Mouse (Mus musculus) regulatory T cell (primary cell): ENCODE measurements around the gene Carm1.

Source experiments
- in situ Hi-C: fragments of 300-600 bp; cut with MboI, MseI; formaldehyde crosslinking; loops from one replicate; pipeline ENCODE4 v1.15.1; 2025; ENCODE audit warnings: high pct_unique_total_duplicates

Gene Carm1

DNA sequence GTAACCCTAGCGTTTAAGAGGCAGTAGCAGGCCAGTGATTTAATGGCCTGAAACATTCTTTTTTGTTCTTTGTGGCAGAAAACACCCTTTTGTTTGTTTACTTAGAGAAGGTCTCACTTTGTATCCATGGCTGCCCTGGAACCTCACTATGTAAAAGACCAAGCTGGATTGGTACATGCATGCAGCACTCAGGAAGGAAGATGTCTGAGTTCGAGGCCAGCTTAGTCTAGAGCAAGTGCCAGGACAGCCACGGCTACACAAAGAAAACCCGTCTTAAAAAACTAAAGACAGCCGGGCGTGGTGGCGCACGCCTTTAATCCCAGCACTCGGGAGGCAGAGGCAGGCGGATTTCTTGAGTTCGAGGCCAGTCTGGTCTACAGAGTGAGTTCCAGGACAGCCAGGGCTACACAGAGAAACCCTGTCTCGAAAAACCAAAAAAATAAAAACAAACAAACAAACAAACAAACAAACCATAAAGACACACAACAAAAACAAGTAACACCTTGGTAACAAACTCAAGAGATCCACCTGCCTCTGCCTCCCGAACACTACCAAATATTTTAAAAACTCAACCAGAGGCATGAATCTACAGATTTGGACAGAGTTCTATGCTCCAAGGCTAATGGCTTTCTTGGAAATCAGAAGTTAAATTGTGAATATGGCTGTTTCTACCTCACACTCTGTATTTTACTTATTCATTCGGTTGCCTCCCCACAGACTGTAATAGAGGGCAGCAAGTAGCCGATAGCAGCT lies 68.3 kb downstream of the Carm1 start:
- in situ Hi-C loops = no loop called here

- in situ Hi-C loops = no loop called here
These were observed 69.0 kb downstream of the Carm1 start, which contains the start of gene Smarca4 for GRCm38 (mm10) chr9:21615617-21616231. Smarca4 (plus strand) TSS chr9:21616169.

DNA sequence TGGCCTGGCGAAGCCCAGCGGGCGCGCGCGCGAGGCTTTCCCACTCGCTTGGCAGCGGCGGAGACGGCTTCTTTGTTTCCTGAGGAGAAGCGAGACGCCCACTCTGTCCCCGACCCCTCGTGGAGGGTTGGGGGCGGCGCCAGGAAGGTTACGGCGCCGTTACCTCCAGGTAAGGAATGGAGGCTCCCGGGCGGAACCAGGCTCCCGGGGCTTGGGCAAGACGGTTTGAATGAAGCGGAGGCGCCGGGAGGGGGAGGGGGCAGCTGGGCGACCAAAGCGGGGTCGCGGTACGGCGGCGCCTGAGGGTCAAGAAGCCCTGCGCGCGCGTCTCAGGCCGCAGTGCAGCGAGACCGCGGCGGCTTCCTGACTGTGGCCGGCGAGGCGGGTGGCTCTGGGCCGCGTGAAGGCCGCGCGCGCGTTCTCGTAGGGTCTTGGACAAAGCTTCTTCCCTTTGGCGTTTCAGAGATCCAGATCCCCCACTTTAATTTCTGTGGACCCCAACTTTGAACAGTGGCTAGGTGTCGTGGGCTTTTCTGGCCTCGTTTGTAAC lies 69.6 kb downstream of the Carm1 start:
- in situ Hi-C loops = no loop called here

- in situ Hi-C loops = no loop called here
These were observed 70.4 kb downstream of the Carm1 start for GRCm38 (mm10) chr9:21617066-21617465.

- in situ Hi-C loops = no loop called here
These were observed 73.5 kb downstream of the Carm1 start for GRCm38 (mm10) chr9:21620229-21620628.

GRCm38 (mm10) chr9:21622676-21623075 lies 76.0 kb downstream of the Carm1 start:
- in situ Hi-C loops = no loop called here

- in situ Hi-C loops = no loop called here
These were observed 78.9 kb downstream of the Carm1 start for GRCm38 (mm10) chr9:21625342-21626339.

- in situ Hi-C loops = no loop called here
These were observed 79.9 kb downstream of the Carm1 start for GRCm38 (mm10) chr9:21626571-21626970.

DNA sequence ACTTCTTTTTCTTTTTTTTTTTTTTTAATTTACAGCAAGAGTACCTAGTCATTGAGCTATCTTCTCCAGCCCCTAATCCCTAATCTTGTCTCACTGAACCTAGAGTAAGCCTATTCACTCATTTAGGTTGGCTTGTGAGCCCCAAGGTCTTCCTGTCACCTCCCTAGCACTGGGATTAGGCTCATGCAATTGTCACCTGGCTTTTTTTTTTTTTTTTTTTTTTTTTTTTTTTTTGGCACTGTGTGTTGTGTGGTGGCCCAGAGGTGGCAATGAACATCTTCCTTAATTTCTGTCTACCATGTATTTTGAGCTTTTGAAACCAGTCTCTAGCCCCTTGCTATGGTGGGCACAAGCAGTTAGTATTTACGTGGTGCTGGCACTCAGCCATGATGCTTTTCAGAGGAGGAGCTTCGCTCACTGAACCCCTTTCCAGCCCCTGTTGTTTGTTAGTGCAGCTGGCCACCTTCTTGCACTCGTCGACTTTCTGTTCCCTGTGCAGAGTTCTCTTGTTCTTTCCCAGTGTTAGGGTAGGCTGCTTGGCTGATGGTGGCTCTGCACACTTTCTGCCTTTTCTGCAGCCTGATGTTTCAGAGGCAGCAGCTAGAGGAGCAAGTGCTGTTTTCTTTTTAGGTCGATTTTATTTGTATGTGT lies 80.6 kb downstream of the Carm1 start:
- in situ Hi-C loops = no loop called here

- in situ Hi-C loops = no loop called here
These were observed 84.0 kb downstream of the Carm1 start for GRCm38 (mm10) chr9:21630673-21631072.

- in situ Hi-C loops = no loop called here
These were observed 86.4 kb downstream of the Carm1 start for GRCm38 (mm10) chr9:21633106-21633505.

DNA sequence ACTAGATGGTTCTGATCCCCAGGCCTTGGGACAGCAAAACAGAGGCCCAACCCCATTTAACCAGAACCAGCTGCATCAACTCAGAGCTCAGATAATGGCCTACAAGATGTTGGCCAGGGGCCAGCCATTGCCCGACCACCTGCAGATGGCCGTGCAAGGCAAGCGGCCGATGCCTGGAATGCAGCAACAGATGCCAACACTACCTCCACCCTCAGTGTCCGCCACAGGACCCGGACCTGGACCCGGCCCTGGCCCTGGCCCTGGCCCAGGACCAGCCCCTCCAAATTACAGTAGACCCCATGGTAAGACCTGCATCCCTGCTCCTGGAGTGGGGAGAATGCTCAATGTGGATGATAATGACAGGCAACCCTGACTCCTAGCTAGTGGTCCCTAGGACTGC lies 88.9 kb downstream of the Carm1 start:
- in situ Hi-C loops = no loop called here

DNA sequence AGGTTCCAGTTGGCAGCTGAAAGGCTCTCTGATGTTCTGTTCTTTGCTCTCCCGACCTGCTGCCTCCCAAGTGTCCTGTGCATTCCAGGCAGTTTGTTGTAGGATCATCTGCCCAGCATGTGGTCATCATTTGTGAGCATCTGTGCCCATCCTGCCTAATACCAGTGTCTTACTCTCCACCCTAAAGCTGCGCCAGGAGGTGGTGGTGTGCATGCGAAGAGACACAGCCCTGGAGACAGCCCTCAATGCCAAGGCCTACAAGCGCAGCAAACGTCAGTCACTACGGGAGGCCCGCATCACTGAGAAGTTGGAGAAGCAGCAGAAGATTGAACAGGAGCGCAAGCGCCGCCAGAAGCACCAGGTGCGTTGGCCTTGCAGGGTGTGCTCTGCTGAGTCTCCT lies 92.3 kb downstream of the Carm1 start:
- in situ Hi-C loops = no loop called here
